Mouse (Mus musculus) liver, embryonic 15.5 days (tissue): ENCODE results near the gene Rnf167. TPM values are rescaled to one million over a fixed set of nuclear protein-coding genes. Genes with fewer than 3 reads are reported as not detected.

Experiments used
- ATAC-seq: fragments of 200-750 bp; cut with Nextera tagmentation; 2 replicates; pipeline ENCODE4 v1.8.0; 2017; ENCODE audit warnings: moderate number of reproducible peaks, mild to moderate bottlenecking, moderate library complexity; ENCODE audit not compliant: insufficient read depth
- H3K27ac ChIP-seq: fragments of 300-500 bp; sonication (generic); replicated peaks from 2 replicates; pipeline ENCODE4 v1.5.1; 2015; ENCODE audit warnings: mild to moderate bottlenecking, inconsistent platforms
- H3K27me3 ChIP-seq: fragments of 300-500 bp; sonication (generic); 2 replicates; pipeline ENCODE4 v1.6.1; 2015; ENCODE audit warnings: mild to moderate bottlenecking, inconsistent platforms
- H3K36me3 ChIP-seq: fragments of 300-500 bp; sonication (generic); replicated peaks from 2 replicates; pipeline ENCODE4 v1.6.1; 2015; ENCODE audit warnings: moderate library complexity, mild to moderate bottlenecking, inconsistent platforms
- H3K4me1 ChIP-seq: fragments of 300-500 bp; sonication (generic); replicated peaks from 2 replicates; pipeline ENCODE4 v1.6.1; 2015; ENCODE audit warnings: inconsistent platforms
- H3K4me2 ChIP-seq: fragments of 300-500 bp; sonication (generic); 2 replicates; pipeline ENCODE4 v1.6.1; 2015; ENCODE audit warnings: moderate library complexity, mild to moderate bottlenecking, inconsistent platforms
- H3K4me3 ChIP-seq: fragments of 300-500 bp; sonication (generic); replicated peaks from 2 replicates; pipeline ENCODE4 v1.5.1; 2015; ENCODE audit warnings: mild to moderate bottlenecking, inconsistent platforms
- H3K9ac ChIP-seq: fragments of 300-500 bp; sonication (generic); 2 replicates; pipeline ENCODE4 v1.6.1; 2015; ENCODE audit warnings: moderate library complexity, mild to moderate bottlenecking, inconsistent platforms
- H3K9me3 ChIP-seq: fragments of 300-500 bp; sonication (generic); replicated peaks from 2 replicates; pipeline ENCODE4 v1.6.1; 2016; ENCODE audit warnings: inconsistent platforms
- WGBS: fragments of 180-500 bp; shearing (Covaris S2); methylation state at CpG from one replicate; pipeline ENCODE4 v1.1.7; 2015; ENCODE audit warnings: mixed read lengths; ENCODE audit not compliant: insufficient replicate concordance; 5-methylcytosine and 5-hydroxymethylcytosine counted together
- polyA plus RNA-seq: library from polyadenylated mRNA; unstranded; fragments of >200 nt; fragmentation: Nextera tagmentation; extraction: Ambion mirVana; gene quantifications from 2 replicates; pipeline ENCODE4 v1.2.1, GENCODE M21; 2015

The Rnf167 gene
- polyA plus RNA-seq, 1 experiment from 2014 or later, result 76.8 TPM

- no peaks in the 10 kb centered on the region for H3K9me3 ChIP-seq
- no peaks in the 10 kb centered on the region for H3K27me3 ChIP-seq
- H3K9ac ChIP-seq, result peak overlapping the region; percentile 30; the same call in 1 of the 2 replicates
- peak overlapping the region; percentile 27 for H3K4me3 ChIP-seq
- peaks cover 49% of the 10 kb centered on the region for H3K4me1 ChIP-seq
- peak overlapping the region; percentile 90 for H3K27ac ChIP-seq
- H3K36me3 ChIP-seq, result 0 out of 2 replicates have a peak, but pooled peaks cover 2% of the 10 kb centered on the region
- peak overlapping the region; percentile 60 for H3K4me2 ChIP-seq
- WGBS, result 27% methylated on average over 1 of the region's 1 CpGs
- ATAC-seq, result peak; percentile 16; the same call in 1 of the 2 replicates
Measured at GRCm38 (mm10) chr11:70638293-70638692, 8.7 kb upstream of the Rnf167 start.

DNA sequence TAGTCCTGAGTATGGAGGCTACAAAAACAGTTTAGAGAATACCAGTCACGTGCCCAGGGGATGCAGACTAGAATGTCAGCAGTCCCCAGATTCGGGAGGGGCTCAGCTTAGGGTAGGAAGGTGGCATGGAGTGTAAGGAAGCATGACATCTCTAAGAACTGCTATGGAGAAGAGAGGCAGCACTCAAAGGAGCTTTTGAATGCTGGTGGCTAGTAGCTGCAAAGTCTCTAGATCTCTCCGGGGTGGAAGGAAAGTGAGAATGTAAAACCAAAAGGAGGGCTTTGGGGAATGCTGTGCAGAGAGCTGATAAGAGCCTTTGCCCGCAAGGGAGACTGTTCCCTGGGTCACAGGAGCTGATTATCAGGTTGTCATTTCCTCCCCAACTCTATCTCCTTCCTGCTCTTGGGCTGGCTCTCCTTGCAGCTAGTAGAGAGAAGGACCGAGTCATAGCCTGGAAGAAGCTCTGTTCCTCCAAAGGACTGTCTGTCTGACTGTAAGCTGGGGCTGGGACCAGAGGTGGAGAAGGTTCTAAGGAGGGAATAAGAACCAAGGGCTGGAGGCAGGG lies 8.2 kb upstream of the Rnf167 start, which contains the start of gene Gp1ba:
Gp1ba (plus strand) TSS at position 409 of the 565 bp plus-strand sequence.
- H3K4me2 ChIP-seq, result peak within 1 kb of the TSS; percentile 60
- ATAC-seq, result peak; percentile 88
- H3K27ac ChIP-seq, result peak within 1 kb of the TSS; percentile 90
- 0 out of 2 replicates have a peak, but pooled peaks cover 7% of the 10 kb centered on the region for H3K36me3 ChIP-seq
- H3K9me3 ChIP-seq, result no peaks in the 10 kb centered on the region
- H3K9ac ChIP-seq, result peak within 1 kb of the TSS; percentile 30; the same call in 1 of the 2 replicates
- H3K27me3 ChIP-seq, result no peaks in the 10 kb centered on the region
- peaks cover 49% of the 10 kb centered on the region for H3K4me1 ChIP-seq
- H3K4me3 ChIP-seq, result peak within 1 kb of the TSS; percentile 27
- WGBS, result 6% methylated on average over 5 of the region's 5 CpGs

GRCm38 (mm10) chr11:70639976-70640375 lies 7.1 kb upstream of the Rnf167 start:
- H3K4me3 ChIP-seq, result no peak overlapping the region
- H3K27ac ChIP-seq, result peak overlapping the region; percentile 90; the same call in 1 of the 2 replicates
- no peak overlapping the region for H3K9ac ChIP-seq
- WGBS, result 71% methylated on average over 8 of the region's 8 CpGs
- H3K4me1 ChIP-seq, result peaks cover 49% of the 10 kb centered on the region
- H3K4me2 ChIP-seq, result no peak overlapping the region
- peaks cover 16% of the 10 kb centered on the region for H3K36me3 ChIP-seq
- no peaks in the 10 kb centered on the region for H3K9me3 ChIP-seq
- no peak for ATAC-seq
- no peaks in the 10 kb centered on the region for H3K27me3 ChIP-seq

DNA sequence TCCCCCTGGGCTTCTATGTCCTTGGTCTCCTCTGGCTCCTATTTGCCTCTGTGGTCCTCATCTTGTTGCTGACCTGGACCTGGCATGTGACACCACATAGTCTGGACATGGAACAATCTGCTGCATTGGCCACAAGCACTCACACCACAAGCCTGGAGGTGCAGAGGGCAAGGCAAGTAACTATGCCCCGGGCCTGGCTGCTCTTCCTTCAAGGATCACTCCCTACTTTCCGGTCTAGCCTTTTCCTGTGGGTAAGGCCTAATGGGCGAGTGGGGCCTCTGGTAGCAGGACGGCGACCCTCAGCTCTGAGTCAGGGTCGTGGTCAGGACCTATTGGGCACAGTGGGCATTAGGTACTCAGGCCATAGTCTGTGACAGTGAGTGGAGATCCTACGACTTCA lies 5.8 kb upstream of the Rnf167 start:
- 57% methylated on average over 7 of the region's 7 CpGs for WGBS
- Histone ChIP-seq H3K36me3 (peaks cover 22% of the 10 kb centered on the region), H3K9ac (no peak overlapping the region), H3K4me2 (no peak overlapping the region), H3K4me1 (peaks cover 62% of the 10 kb centered on the region), H3K4me3 (no peak overlapping the region), H3K9me3 (no peaks in the 10 kb centered on the region), H3K27ac (no peak overlapping the region), H3K27me3 (no peaks in the 10 kb centered on the region)
- ATAC-seq, result no peak

- no peak overlapping the region for H3K4me3 ChIP-seq
- 66% methylated on average over 6 of the region's 6 CpGs for WGBS
- peaks cover 53% of the 10 kb centered on the region for H3K4me1 ChIP-seq
- H3K4me2 ChIP-seq, result no peak overlapping the region
- H3K9me3 ChIP-seq, result no peaks in the 10 kb centered on the region
- H3K27me3 ChIP-seq, result no peaks in the 10 kb centered on the region
- no peak for ATAC-seq
- no peak overlapping the region for H3K9ac ChIP-seq
- no peak overlapping the region for H3K27ac ChIP-seq
- peaks cover 22% of the 10 kb centered on the region for H3K36me3 ChIP-seq
Measured at GRCm38 (mm10) chr11:70643051-70643450, 4.0 kb upstream of the Rnf167 start.

GRCm38 (mm10) chr11:70644564-70645103 lies 2.4 kb upstream of the Rnf167 start:
- Histone ChIP-seq H3K36me3 (peaks cover 33% of the 10 kb centered on the region), H3K9me3 (no peaks in the 10 kb centered on the region), H3K4me2 (no peak overlapping the region), H3K9ac (no peak overlapping the region), H3K27ac (no peak overlapping the region), H3K27me3 (no peaks in the 10 kb centered on the region), H3K4me1 (peaks cover 53% of the 10 kb centered on the region), H3K4me3 (no peak overlapping the region)
- no peak for ATAC-seq
- WGBS, result 85% methylated on average over 8 of the region's 8 CpGs

- H3K4me1 ChIP-seq, result peaks cover 54% of the 10 kb centered on the region
- no peaks in the 10 kb centered on the region for H3K27me3 ChIP-seq
- H3K36me3 ChIP-seq, result peaks cover 43% of the 10 kb centered on the region
- H3K27ac ChIP-seq, result peak overlapping the region; percentile 99
- peak overlapping the region; percentile 80 for H3K9ac ChIP-seq
- H3K4me2 ChIP-seq, result peak overlapping the region; percentile 87
- no peaks in the 10 kb centered on the region for H3K9me3 ChIP-seq
- ATAC-seq, result no peak
- WGBS, result 73% methylated on average over 12 of the region's 12 CpGs
- peak overlapping the region; percentile 82 for H3K4me3 ChIP-seq
Measured at GRCm38 (mm10) chr11:70645461-70646258, 1.4 kb upstream of the Rnf167 start.

DNA sequence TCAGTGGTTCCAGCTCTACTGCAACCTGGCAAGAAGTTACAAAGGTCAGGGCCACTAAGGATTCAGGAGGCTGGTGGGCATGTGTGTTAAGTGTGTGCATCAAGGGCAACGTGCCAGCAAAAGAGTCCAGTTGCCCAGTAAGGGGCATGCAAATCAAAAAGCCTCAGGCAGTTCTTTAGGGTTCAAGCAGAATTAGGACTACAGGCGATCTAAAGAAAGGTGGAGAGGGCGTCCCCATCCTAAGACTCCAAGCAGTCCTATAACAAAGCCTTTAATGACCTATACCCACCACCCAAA lies 828 bp upstream of the Rnf167 start:
- Histone ChIP-seq H3K4me3 (peak overlapping the region; percentile 82), H3K27me3 (no peaks in the 10 kb centered on the region), H3K9ac (peak overlapping the region; percentile 80), H3K27ac (peak overlapping the region; percentile 99), H3K4me1 (peaks cover 59% of the 10 kb centered on the region), H3K36me3 (peaks cover 48% of the 10 kb centered on the region), H3K9me3 (no peaks in the 10 kb centered on the region), H3K4me2 (peak overlapping the region; percentile 87)
- WGBS, result 16% methylated on average over 3 of the region's 3 CpGs
- no peak for ATAC-seq

GRCm38 (mm10) chr11:70647716-70648420 lies 833 bp downstream of the Rnf167 start:
- 1% methylated on average over 28 of the region's 28 CpGs for WGBS
- peak overlapping the region; percentile 99 for H3K27ac ChIP-seq
- H3K27me3 ChIP-seq, result no peaks in the 10 kb centered on the region
- H3K9ac ChIP-seq, result peak overlapping the region; percentile 91
- peak overlapping the region; percentile 82 for H3K4me3 ChIP-seq
- peak overlapping the region; percentile 99 for H3K4me2 ChIP-seq
- H3K36me3 ChIP-seq, result peaks cover 65% of the 10 kb centered on the region
- H3K4me1 ChIP-seq, result peaks cover 67% of the 10 kb centered on the region
- ATAC-seq, result peak; percentile 11; the same call in 1 of the 2 replicates
- no peaks in the 10 kb centered on the region for H3K9me3 ChIP-seq

- H3K36me3 ChIP-seq, result peaks cover 62% of the 10 kb centered on the region
- H3K9ac ChIP-seq, result peak overlapping the region; percentile 91
- H3K4me3 ChIP-seq, result peak overlapping the region; percentile 82
- WGBS, result 9% methylated on average over 4 of the region's 4 CpGs
- no peaks in the 10 kb centered on the region for H3K27me3 ChIP-seq
- peak overlapping the region; percentile 99 for H3K4me2 ChIP-seq
- H3K4me1 ChIP-seq, result peaks cover 69% of the 10 kb centered on the region
- ATAC-seq, result peak; percentile 10; the same call in 1 of the 2 replicates
- H3K9me3 ChIP-seq, result no peaks in the 10 kb centered on the region
- peak overlapping the region; percentile 99 for H3K27ac ChIP-seq
Measured at GRCm38 (mm10) chr11:70648512-70648911, 1.5 kb downstream of the Rnf167 start.
